Mouse (Mus musculus): Measurements from ENCODE around the gene Flt3l. TPM values are rescaled to one million over a fixed set of nuclear protein-coding genes. Genes with fewer than 3 reads are reported as not detected.
"Not testable (repeated sequence)": the region's sequence is repeated elsewhere in the genome, so short reads cannot be mapped to it uniquely, and the experiment has no call there.

Flt3l gene
- 5.9 and 6.8 TPM in 2 replicates for polyA plus RNA-seq (2012; ENCODE audit: insufficient read depth, insufficient read length, missing spikeins)

GRCm38 (mm10) chr7:45135993-45136567 is at the start of gene Flt3l, which contains the start of gene Gm45713:
TSS of gene Flt3l (minus strand) at chr7:45136432.
TSS of gene Gm45713 (minus strand) at chr7:45136231.
- Histone ChIP-seq H3K4me3 (ENCODE audit: insufficient read depth, low read depth, low read length) (peak within 1 kb of the TSS; percentile 69), H3K4me1 (ENCODE audit: control insufficient read depth, insufficient read depth, insufficient read length, low read length) (0 out of 2 replicates have a peak, but pooled peaks cover 2% of the 10 kb centered on the region), H3K27ac (replicated peaks; ENCODE audit: low read depth, low read length) (peak within 1 kb of the TSS; percentile 80)

DNA sequence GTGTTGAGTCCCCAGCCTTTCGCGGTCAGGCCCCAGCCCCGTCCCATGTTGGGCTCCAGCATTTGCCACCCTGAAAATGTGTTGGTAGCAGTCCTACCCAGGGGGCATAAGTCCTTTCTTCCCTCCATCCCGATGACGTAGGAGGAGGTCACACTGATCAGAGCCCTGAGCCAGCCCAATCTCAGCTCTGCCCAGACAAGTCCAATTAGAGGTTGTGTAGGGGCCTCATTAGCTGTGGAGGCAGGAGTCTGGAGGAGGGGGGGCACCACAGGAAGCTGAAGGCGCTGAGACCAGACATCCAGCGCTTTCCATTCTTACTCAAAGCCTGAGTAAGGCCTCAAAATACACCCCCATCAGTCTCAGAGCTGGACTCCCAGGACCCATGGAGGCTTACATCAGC is 49.7 kb upstream of the Flt3l start:
- no peak overlapping the region for H3K4me3 ChIP-seq (ENCODE audit: insufficient read depth, low read depth, low read length)
- no peak overlapping the region for H3K27ac ChIP-seq (replicated peaks; ENCODE audit: low read depth, low read length)
- peaks cover 4% of the 10 kb centered on the region; the same call in 1 of the 2 replicates for H3K4me1 ChIP-seq (ENCODE audit: control insufficient read depth, insufficient read depth, insufficient read length, low read length)

GRCm38 (mm10) chr7:45183672-45184071 is 47.4 kb upstream of the Flt3l start:
- Histone ChIP-seq H3K4me1 (ENCODE audit: control insufficient read depth, insufficient read depth, insufficient read length, low read length) (peaks cover 4% of the 10 kb centered on the region; the same call in 1 of the 2 replicates), H3K4me3 (ENCODE audit: insufficient read depth, low read depth, low read length) (no peak overlapping the region), H3K27ac (replicated peaks; ENCODE audit: low read depth, low read length) (no peak overlapping the region)

- peaks cover 4% of the 10 kb centered on the region; the same call in 1 of the 2 replicates for H3K4me1 ChIP-seq (ENCODE audit: control insufficient read depth, insufficient read depth, insufficient read length, low read length)
- H3K4me3 ChIP-seq (ENCODE audit: insufficient read depth, low read depth, low read length): peak overlapping the region; percentile 40
- no peak overlapping the region for H3K27ac ChIP-seq (replicated peaks; ENCODE audit: low read depth, low read length)
These were observed 46.4 kb upstream of the Flt3l start for GRCm38 (mm10) chr7:45182606-45183005.

DNA sequence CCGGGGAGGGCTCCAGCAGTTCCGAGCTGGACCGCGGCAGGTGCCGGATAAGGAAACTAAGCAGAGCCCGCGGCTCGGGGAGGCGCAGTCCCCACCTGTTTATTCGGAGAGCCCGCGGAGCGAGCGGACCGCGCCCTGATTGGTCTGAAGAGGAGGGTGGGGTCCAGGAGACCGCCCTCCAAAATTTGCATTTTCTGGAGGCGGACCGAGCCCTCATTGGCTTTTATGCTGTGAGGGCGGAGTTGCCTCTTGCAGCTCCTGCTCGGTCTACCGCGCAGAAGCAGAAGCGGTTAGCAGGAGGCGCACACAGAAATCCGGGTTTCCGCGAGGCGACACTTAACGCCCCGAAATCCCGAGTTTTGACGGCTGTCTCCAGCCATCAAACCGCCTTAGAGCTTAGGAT is 46.0 kb upstream of the Flt3l start:
- no peak overlapping the region for H3K27ac ChIP-seq (replicated peaks; ENCODE audit: low read depth, low read length)
- peaks cover 4% of the 10 kb centered on the region; the same call in 1 of the 2 replicates for H3K4me1 ChIP-seq (ENCODE audit: control insufficient read depth, insufficient read depth, insufficient read length, low read length)
- H3K4me3 ChIP-seq (ENCODE audit: insufficient read depth, low read depth, low read length): peak overlapping the region; percentile 40

- H3K4me1 ChIP-seq (ENCODE audit: control insufficient read depth, insufficient read depth, insufficient read length, low read length): peaks cover 4% of the 10 kb centered on the region; the same call in 1 of the 2 replicates
- no peak overlapping the region for H3K4me3 ChIP-seq (ENCODE audit: insufficient read depth, low read depth, low read length)
- H3K27ac ChIP-seq (replicated peaks; ENCODE audit: low read depth, low read length): no peak overlapping the region
These were observed 45.3 kb upstream of the Flt3l start for GRCm38 (mm10) chr7:45181540-45181939.

GRCm38 (mm10) chr7:45180896-45181477 is 44.8 kb upstream of the Flt3l start, which contains the start of gene Pth2:
TSS of gene Pth2 (plus strand) at chr7:45180995.
- H3K27ac ChIP-seq (replicated peaks; ENCODE audit: low read depth, low read length): no peak within 1 kb of the TSS
- no peak within 1 kb of the TSS for H3K4me3 ChIP-seq (ENCODE audit: insufficient read depth, low read depth, low read length)
- H3K4me1 ChIP-seq (ENCODE audit: control insufficient read depth, insufficient read depth, insufficient read length, low read length): peaks cover 4% of the 10 kb centered on the region; the same call in 1 of the 2 replicates

- H3K27ac ChIP-seq (replicated peaks; ENCODE audit: low read depth, low read length): no peak within 1 kb of the TSS
- H3K4me3 ChIP-seq (ENCODE audit: insufficient read depth, low read depth, low read length): no peak within 1 kb of the TSS
- peaks cover 4% of the 10 kb centered on the region; the same call in 1 of the 2 replicates for H3K4me1 ChIP-seq (ENCODE audit: control insufficient read depth, insufficient read depth, insufficient read length, low read length)
These were observed 43.2 kb upstream of the Flt3l start, which contains the start of gene Gfy for GRCm38 (mm10) chr7:45179469-45179868. TSS of gene Gfy (minus strand) at chr7:45179569.

- no peak overlapping the region for H3K4me3 ChIP-seq (ENCODE audit: insufficient read depth, low read depth, low read length)
- no peak overlapping the region for H3K27ac ChIP-seq (replicated peaks; ENCODE audit: low read depth, low read length)
- peaks cover 4% of the 10 kb centered on the region; the same call in 1 of the 2 replicates for H3K4me1 ChIP-seq (ENCODE audit: control insufficient read depth, insufficient read depth, insufficient read length, low read length)
These were observed 42.3 kb upstream of the Flt3l start for GRCm38 (mm10) chr7:45178550-45178949.

GRCm38 (mm10) chr7:45176356-45176755 is 40.1 kb upstream of the Flt3l start:
- no peaks in the 10 kb centered on the region for H3K4me1 ChIP-seq (ENCODE audit: control insufficient read depth, insufficient read depth, insufficient read length, low read length)
- no peak overlapping the region for H3K27ac ChIP-seq (replicated peaks; ENCODE audit: low read depth, low read length)
- no peak overlapping the region for H3K4me3 ChIP-seq (ENCODE audit: insufficient read depth, low read depth, low read length)

DNA sequence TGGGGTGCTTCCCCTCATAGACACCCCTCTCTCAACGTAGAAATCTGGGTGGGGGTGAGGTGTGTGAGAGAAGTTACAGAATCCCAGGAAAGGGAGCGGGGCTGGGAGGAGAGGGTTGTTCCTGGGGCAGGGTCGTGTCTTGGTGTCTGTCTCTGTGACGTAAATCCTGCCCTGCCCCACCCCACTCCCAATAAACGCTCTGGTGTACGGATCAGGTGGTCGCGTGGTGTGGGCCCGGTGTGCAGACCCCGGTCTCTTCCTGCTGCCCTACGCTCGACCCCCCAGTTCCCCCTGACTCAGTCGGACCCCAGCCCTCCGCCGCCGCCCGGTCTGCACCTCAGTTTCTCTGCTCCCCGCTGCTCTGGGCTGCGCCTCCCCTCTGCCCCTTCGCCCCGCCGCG is 39.7 kb upstream of the Flt3l start:
- Histone ChIP-seq H3K27ac (replicated peaks; ENCODE audit: low read depth, low read length) (no peak overlapping the region), H3K4me1 (ENCODE audit: control insufficient read depth, insufficient read depth, insufficient read length, low read length) (no peaks in the 10 kb centered on the region), H3K4me3 (ENCODE audit: insufficient read depth, low read depth, low read length) (no peak overlapping the region)

- Histone ChIP-seq H3K27ac (replicated peaks; ENCODE audit: low read depth, low read length) (no peak overlapping the region), H3K4me1 (ENCODE audit: control insufficient read depth, insufficient read depth, insufficient read length, low read length) (no peaks in the 10 kb centered on the region), H3K4me3 (ENCODE audit: insufficient read depth, low read depth, low read length) (no peak overlapping the region)
These were observed 39.2 kb upstream of the Flt3l start for GRCm38 (mm10) chr7:45175398-45175797.

GRCm38 (mm10) chr7:45174567-45175280 is 38.5 kb upstream of the Flt3l start:
- Histone ChIP-seq H3K27ac (replicated peaks; ENCODE audit: low read depth, low read length) (no peak overlapping the region), H3K4me3 (ENCODE audit: insufficient read depth, low read depth, low read length) (no peak overlapping the region), H3K4me1 (ENCODE audit: control insufficient read depth, insufficient read depth, insufficient read length, low read length) (no peaks in the 10 kb centered on the region)

- not testable (repeated sequence) for H3K4me3 ChIP-seq (ENCODE audit: insufficient read depth, low read depth, low read length); H3K4me1 ChIP-seq (ENCODE audit: control insufficient read depth, insufficient read depth, insufficient read length, low read length); H3K27ac ChIP-seq (replicated peaks; ENCODE audit: low read depth, low read length)
These were observed 37.5 kb upstream of the Flt3l start for GRCm38 (mm10) chr7:45173772-45174171.

DNA sequence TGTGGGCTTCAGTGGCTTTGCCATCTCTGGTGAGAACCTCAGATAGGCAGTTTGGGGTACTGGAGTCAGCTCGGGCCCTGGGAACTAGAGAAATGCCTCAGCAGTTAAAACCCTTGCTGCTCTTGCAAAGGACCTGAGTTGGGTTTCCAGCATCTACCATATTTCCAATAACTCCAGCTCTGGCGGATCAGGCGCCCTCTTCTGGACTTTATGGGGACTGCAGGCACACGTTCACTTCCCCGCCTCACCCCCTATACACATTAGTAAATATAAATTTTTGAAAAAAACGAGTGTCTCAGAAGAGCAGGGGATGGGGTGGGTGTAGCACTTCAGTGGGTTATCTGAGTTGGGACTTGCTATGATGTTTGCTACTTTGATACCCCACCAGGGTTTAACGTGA is 36.7 kb upstream of the Flt3l start:
- H3K27ac ChIP-seq (replicated peaks; ENCODE audit: low read depth, low read length): no peak overlapping the region
- no peaks in the 10 kb centered on the region; the same call in 1 of the 2 replicates for H3K4me1 ChIP-seq (ENCODE audit: control insufficient read depth, insufficient read depth, insufficient read length, low read length)
- H3K4me3 ChIP-seq (ENCODE audit: insufficient read depth, low read depth, low read length): no peak overlapping the region
